Mouse (Mus musculus) hindlimb bud, embryonic 11.5 days (tissue): ENCODE measurements around the gene Ssh2.
"Not testable (repeated sequence)": the region's sequence is repeated elsewhere in the genome, so short reads cannot be mapped to it uniquely, and the experiment has no call there.

Source experiments
- DNase-seq: peaks from one replicate; pipeline ENCODE4 v3.0.0-alpha.2; 2012; ENCODE audit warnings: low read depth, low spot score; ENCODE audit errors: extremely low spot score

Gene Ssh2

DNA sequence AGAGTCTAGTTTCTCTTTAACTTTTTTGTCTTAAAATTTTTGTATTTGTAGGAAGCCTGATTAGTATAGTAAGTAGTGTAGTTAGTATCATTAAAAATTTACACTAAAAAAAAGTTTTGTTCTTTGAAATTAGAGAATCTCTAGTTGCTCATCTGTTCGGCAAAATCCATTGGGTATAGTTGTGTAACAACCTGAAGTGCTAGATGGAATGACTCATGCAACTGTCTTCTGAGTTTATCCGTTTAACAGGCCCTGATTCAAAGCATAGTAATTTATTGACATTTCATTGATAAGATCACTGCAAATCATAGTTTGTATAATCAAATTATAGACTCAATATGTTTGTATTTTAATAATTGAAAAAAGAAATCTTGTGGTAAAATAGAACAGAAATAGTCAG lies 14.7 kb downstream of the Ssh2 start:
- DNase-seq: no peak

DNA sequence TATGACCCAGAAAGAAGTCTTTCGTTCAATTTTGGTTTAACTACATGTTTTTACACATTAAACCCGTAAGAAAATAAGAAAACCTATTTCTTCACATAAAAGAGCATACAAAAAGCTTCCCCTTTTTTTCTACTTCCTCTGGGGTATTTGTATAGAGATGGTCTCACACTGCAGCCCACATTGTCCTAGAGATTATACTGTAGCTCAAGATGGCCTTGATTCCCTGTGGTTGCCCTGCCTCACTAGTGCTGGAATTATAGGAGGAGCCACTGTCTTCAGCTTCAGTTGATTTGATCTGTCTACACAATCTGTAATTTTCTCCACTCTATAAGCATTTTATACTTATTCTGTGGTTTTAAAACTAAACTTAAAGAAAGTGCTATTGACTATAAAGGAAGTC lies 15.4 kb downstream of the Ssh2 start:
- no peak for DNase-seq

DNA sequence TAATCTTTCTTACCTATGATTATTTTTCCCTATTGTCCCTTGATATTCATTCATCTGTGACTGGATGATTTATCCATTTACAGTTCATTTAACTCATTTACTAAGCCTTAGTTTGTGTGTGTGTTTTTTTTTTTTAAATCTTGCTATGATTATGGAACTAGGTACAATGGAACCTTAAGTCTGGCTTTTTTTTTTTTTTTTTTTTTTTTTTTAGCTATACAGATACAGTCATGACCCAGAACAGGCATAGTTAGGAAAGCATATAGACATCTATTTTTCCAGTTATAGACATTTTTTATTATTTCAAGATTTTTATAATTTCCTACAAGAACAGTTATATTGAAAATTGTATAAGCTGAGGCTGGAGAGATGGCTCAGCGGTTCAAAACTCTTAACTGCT lies 19.2 kb downstream of the Ssh2 start:
- no peak for DNase-seq

DNA sequence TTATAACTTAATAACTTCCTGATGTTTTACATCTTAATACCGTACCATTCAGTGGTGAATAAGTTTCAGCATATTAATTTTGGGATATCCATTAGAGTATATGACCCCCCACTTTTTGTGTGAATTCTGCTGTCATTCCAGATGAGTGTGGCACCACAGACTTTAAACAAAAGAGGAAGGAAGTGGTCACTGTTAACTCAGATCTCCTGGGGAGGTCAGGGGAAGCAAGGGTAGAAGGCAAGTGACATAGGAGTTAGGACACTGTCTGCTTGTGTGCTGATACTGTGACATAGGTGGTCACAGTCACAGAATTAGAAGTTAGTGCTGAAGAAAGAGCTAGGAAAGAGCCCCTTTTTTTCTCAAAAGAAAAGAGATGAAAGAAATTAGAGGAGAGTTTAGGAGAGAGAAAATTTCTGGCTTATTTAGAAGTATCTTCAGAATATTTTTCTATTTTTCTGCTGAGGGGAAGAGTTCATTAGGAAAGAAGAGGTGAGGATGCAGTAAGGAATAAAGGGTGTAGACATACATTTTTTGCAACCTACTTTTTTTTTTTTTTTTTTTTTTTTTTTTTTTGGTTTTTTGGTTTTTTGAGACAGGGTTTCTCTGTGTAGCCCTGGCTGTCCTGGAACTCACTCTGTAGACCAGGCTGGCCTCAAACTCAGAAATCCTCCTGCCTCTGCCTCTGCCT lies 23.7 kb downstream of the Ssh2 start:
- DNase-seq: no peak

DNA sequence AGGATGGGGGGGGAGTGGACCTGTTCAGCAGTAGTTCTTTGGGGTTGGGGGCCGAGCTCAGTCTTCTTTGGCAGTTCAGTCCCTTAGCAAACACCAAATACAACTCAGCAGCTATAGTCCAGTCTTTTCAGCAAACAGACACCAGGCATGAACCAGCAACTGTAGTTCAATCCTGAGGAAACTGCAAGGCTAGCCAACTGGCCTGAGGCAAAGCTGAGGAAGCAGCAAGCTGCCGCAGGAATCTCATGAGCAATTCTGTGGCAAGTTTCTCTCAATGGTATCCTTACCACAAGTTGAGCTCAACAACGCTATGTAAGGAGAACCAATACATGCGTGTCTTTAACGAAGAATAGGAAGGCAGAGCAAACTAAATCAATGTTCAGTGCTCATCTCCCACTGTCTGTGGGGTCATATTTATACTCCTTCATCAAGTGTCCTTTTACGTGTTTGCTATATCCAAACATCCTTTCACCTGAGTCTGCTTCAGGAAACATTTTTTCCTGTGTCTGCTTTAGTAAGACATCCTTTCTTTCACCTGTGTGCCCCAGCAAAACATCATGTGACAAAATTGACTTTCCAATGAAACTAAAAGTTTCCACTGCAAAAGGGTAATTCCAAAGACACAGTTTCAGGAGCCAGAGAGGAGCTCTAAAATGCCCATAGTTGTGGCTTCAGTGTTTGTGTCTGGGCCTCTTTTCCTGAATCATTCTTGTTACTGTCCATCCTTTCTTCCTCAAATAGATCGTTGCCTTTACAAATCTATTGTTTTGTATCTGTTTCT lies 24.6 kb downstream of the Ssh2 start:
- DNase-seq: no peak

DNA sequence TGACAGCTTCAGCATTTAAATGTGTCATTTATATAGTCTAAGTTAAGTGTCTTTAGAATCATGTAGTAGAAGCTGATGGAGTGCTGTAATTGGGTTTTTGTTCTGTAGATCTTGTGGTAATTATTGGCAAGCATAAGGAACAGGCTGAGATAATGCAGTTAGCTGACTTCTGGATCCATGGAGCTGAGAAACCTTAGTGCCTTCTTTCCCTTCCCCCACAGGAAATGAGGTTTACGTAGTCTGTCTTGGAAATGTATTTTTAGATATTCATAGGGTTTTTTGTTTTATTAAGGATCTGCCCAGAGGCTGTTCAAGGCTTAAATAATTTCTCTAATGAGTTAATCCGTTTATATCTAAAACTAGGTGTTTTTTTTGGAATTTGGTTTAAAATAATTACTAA lies 26.8 kb downstream of the Ssh2 start:
- no peak for DNase-seq

DNA sequence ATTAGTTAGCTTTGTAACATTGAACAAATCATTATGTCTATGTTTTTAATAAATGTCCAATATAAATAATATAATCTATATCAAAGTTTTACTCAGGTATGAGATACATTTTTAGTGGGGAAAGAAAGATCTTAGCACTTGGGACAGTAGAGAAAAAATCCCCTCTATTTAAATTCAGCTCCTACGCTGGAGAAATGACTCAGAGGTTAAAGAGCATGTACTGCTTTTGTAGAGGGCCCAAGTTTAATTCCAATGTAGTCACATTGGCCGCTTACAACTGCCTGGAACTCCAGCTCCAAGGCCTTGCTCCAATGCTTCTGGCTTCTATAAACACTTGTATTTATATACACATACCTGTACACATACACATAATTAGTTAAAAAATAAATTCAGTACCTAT lies 36.7 kb downstream of the Ssh2 start:
- no peak for DNase-seq

DNA sequence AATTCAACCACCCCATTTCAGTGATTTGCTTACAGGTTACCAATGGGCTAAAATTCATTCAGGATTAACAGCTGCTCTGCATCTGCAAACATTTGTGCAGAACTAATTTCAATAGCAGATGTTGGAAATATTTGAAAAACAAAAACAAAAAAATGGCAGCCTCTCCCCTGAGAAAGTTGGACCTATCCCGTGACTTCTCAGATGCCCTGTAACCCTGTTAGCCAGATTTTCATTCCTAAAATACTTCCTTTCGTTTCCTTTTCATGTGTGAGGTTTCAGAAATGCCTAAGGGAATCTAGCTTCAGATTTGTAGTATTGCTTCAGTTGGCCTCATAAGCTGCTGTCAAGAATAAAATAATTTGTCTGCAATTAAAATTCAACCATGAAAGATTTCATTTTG lies 43.4 kb downstream of the Ssh2 start:
- no peak for DNase-seq

DNA sequence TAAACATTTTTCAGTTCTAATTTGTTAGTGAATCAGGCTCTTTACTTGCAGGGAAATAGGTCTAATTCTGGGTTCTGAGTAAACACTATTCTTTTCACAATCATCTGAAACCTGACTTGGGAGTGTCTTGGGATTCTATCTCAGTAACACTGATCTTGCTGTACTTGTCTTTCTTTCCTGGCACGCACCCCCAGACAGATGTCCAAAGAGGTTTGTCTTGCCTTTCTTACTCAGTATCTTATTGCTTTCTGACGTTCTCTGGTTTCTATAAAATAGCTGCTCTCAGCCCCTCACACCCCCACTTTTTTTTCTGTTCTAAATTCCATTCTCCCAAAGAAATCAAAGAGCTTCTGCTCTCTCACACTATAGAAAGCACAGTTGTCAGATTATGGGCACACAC lies 51.3 kb downstream of the Ssh2 start:
- DNase-seq: no peak

DNA sequence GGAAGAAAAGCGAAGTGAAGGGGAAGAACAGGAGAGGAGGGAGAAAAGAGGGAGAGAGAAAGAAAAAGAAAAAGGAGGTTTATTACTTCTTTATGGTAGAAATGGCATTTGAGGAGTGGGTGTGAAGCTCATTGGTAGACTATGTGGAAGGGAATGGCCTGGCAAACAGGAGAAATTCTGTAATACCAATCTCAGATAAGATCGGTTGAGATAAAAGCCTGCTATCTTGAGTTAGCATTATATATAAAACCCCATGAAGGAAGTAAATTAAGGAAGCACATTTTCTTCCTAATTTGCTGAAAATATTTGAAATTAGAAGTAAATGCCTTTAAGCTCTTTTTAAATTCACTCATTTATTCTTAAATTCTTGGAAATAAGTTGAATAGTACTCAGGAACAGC lies 59.9 kb downstream of the Ssh2 start:
- no peak for DNase-seq

DNA sequence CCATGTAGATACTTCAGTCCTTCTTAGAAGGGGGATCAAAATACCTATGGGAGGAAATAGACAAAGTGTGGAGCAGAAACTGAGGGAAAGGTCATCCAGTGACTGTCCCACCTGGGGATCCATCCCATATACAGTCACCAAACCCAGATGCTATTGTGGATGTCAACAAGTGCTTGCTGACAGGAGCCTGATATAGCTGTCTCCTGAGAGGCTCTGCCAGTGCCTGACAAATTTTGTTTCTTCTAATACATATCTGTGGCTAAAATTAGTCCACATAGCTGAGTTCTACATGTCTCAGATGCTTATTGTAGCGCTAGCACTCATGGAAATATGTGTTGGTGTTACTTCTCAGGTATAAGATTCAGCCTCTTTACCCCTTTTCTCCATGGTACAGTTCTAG lies 62.5 kb downstream of the Ssh2 start:
- not testable (repeated sequence) for DNase-seq

DNA sequence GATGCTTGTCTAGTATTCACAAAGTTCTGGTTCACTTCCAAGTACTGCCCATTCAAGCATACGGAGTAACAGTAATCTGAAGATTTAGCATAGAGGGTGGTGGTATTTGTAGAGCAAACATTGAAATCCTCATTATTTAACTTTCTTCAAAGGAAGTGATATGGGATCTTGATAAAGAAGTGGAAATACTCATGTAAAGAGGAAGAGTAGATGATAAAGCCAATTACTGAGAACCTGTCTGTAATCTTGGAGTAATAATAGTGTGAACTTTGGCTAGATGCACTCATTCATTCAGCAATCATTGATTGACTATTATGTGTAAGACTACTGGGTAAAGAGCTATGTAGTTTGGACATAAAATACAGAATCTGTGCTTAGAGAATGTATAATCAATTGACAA lies 64.1 kb downstream of the Ssh2 start:
- DNase-seq: no peak

DNA sequence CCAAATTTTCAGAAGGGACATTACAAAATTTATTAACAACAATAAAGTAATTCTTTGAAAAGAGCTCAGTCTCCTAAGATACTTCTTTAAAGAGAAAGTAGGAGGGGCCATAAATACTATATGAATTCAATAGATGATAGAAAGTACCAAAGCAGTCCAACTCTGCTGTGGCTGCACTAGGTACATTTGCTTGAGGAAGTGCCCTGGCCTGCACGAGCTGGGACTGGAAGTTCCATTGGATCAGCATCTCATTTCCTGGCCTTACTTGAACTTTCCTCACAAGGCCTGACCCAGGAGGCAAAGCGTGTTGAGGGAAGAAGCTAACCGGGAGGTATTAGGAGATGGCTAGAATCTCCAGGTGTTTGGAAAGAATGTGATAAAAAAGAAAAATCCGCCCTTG lies 75.4 kb downstream of the Ssh2 start:
- DNase-seq: no peak

DNA sequence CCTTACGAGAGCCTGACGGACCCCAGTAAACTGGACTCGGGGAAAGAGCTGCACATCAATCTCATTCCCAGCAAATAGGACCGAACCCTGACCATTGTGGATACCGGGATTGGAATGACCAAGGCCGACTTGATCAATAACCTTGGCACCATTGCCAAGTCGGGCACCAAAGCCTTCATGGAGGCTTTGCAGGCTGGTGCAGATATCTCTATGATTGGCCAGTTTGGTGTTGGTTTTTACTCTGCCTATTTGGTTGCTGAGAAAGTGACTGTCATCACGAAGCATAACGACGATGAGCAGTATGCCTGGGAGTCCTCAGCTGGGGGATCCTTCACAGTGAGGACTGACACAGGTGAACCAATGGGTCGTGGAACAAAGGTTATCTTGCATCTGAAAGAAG lies 77.6 kb downstream of the Ssh2 start:
- DNase-seq: not testable (repeated sequence)

DNA sequence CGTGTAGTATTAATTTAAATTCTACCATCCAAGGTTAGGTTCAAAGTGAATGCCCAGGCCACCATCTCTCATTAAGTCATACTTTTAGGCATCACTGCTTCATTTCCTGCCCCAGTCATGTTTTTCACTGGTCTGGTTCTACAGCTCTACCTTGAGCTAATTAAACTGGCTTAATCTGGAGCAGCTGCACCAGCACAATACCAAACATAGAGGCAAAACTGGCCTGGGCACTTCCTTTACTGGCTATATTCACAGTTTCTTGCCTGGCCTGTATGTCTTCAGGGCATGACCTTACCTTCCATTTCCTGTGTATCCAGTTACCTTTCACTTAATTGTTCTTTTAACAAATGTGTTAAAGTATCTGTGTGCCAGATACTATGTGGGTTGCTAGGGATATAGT lies 81.2 kb downstream of the Ssh2 start:
- no peak for DNase-seq

DNA sequence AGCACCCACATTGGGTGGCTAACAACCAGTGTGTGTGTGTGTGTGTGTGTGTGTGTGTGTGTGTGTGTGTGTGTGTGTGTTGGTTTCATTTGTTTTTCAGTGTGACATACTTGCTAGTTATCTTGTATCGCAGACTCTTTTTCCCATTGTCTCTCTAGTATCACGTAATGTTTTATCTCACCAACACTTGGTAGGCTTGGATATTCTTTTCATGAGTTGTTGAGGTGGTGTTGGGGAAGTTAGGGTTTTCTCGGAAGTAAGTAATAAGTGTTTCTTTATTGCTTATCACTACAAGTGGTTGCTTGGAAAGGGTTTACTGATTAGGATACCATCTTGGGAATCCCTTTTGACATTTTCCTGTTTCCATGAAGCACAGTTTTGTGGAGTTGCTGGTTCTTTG lies 91.1 kb downstream of the Ssh2 start:
- no peak for DNase-seq

DNA sequence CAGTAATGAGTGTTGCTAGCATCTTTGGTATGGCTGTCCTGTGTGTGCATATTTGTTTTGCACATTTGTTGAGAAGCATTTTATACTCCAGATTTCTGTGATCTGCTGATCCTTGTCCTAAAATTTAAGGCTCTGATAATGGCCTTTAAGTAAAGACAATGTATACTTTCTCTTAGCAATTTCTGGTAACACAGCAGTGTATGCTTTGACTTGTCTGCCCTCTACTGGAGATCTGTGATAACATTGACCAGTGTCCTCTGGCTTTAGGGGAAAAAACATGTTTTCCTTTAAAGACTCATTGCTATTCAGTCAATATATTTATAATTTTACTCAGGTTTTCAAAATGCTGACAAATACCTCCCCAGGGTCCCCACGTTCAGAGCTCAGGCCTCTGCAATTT lies 92.4 kb downstream of the Ssh2 start:
- DNase-seq: peak; percentile 47

DNA sequence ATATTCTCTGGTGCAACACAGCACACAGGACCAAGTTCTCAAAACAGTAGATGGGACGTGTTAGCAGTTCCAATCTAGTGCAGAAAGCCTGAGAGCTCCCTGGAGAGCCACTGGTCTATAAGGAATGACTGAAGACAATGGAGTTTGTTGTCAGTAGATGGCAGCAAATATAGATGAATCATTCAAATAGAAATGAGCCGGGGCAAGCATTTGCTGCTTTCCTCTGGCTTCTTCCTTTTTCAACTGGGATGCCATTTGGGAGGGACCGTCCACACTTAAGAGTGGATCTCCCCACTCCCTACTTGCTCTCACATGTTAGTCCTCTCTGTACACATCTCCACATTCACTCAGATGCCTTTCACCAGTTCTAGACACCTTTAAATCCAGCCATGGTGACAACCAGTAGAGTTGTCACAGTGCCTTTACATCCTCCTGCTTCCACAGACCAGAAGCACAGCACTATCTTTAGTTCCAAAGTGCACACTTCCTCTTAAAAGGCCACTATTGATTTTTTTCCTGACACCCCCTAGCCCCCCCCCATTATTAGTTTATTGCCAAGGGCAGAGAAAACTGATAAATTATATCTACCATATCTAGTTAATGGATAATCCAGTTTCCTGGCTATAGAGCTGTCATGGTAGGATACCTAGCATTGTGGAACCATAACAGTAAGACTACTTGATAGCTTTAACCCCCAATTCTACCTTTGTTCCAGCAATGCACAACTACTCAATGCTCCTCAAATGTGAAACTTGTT lies 101.8 kb downstream of the Ssh2 start:
- DNase-seq: no peak

DNA sequence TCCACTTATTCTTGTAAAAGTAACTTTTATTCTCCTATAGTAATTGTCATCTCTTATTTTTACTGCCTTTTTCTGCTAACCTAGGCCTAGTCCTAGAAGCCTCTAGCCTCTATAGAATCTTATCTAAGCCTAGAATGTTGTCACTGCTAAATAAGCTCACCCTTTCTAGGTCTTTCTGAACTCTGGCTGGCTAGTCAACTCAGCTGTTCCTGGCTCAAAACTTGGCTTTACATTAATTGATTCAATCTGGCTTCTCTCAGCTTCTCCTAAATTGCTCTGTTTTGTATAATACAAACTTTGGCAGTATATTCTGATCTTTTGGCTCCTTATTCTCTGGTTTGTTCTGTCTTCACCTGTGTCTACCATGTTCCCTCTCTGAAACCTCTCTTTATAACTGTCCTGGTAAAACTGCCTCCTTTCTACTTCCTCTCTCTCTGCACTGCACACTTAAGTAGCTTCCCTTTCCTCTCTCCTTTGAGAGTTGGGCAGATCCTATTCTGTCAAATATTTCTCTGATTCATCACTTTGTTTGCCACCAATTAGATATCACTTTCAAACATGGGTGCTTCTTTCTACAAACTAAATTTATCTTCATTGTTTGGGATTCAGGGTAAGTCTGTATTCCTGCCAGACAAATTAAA lies 102.5 kb downstream of the Ssh2 start:
- no peak for DNase-seq

DNA sequence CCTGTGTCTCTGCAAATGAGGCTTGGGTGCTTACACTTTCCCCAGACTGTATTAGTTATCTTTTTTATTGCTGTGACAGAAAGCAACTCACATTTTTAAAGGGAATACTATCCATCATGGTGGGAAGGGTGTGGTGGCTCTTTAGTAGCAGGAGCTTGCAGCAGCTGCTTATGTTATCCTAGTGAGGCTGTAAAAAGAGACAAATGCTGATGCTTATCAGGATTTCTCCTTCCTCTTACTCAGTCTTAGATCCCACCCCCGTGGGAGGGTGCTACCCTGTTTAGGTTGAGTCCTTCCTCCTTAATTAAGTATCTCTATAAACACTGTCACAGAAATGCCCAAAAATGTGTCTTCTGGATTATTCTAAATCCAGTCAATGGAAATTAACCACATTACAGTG lies 105.1 kb downstream of the Ssh2 start:
- no peak for DNase-seq

DNA sequence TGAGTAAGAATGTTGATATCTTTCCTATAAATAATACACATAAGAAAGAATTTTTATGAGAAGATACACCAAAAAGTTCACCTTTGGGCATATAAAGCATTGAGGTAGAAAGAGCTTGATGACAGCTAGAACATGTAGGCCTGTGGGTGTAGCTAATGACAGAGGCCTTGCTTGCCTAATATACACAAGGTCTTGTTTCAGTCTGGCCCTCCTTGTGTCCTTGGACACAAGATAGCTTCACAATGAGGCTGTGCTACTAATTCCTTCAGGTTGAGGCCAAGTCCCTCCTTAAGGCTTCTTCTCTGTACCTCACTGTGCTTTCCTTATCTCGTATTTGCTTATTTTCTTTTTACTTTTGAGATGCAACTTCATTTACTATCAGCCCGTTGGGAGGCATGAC lies 114.4 kb downstream of the Ssh2 start:
- no peak for DNase-seq

DNA sequence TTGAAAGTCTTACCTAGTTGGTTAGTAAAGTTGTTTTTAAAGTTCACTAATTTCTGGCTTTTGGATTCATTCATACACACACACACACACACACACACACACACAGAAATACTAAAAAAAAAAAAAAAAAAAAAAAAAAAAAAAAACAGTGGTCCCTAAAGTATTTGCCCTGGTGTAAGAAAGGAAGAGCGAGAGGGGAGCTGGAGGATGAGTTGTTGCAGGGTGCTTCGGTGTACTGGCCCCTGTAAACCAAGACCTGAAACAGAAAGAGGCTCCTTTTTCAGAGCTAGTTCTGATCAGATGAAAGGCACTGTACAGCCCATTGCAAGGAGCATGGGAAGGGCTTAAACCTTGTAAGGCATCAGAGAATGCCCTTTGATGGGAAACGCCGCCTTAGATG lies 131.2 kb downstream of the Ssh2 start:
- no peak for DNase-seq
